Mouse (Mus musculus) CD4-positive naive resting alpha-beta T cell, adult 57 days (primary cell): ENCODE measurements around the gene Dhodh. TPM values are rescaled to one million over a fixed set of nuclear protein-coding genes. Genes with fewer than 3 reads are reported as not detected.

Experiments
- total RNA-seq: library from RNA; stranded (reverse); gene quantifications from one replicate; pipeline ENCODE4 v1.2.4, GENCODE M21; 2023

Gene Dhodh
- 24.7 TPM for total RNA-seq

DNA sequence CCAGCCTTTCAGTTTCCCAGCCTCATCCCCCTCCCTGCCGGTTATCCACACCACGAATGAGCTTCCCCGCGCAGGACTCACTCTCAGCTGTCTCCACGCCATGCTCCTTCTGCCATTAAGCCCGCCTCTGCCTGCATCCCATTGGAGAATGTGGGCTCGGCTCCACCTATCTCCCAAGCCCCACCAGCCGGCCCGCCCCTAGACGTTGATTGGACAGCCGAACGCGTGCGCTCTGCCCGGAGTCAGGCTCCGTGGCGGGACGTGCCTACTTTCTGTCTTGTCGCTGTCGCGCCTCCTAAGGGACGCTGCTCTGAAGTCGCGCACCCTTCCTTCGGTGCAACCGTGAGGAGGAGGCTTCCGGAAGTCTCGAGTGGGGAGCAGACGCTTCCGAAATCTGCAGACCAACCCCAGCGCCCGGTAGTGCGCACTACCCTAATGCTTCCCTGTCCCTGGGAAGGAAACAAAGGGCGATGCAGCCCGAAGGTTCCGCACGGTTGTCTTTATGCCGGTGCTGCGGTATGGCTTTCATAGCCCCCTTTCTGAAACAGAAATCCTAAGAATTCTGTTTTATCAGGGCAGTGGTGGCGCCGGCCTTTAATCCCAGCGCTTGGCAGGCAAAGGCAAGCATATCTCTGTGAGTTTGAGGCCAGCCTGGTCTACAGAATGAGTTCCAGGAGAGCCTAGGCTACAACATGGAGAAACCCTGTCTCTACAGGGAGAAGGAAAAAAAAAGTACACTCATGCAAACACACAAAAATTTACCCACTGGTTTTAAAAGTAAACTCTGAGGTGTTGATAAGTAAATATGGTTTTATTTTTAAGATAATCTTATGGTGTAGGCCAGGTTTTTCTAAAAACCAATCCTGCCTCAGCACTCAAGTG is at the start of gene Dhodh:
Gene Dhodh (minus strand): TSS at position 403 of the 882 bp plus-strand sequence.

DNA sequence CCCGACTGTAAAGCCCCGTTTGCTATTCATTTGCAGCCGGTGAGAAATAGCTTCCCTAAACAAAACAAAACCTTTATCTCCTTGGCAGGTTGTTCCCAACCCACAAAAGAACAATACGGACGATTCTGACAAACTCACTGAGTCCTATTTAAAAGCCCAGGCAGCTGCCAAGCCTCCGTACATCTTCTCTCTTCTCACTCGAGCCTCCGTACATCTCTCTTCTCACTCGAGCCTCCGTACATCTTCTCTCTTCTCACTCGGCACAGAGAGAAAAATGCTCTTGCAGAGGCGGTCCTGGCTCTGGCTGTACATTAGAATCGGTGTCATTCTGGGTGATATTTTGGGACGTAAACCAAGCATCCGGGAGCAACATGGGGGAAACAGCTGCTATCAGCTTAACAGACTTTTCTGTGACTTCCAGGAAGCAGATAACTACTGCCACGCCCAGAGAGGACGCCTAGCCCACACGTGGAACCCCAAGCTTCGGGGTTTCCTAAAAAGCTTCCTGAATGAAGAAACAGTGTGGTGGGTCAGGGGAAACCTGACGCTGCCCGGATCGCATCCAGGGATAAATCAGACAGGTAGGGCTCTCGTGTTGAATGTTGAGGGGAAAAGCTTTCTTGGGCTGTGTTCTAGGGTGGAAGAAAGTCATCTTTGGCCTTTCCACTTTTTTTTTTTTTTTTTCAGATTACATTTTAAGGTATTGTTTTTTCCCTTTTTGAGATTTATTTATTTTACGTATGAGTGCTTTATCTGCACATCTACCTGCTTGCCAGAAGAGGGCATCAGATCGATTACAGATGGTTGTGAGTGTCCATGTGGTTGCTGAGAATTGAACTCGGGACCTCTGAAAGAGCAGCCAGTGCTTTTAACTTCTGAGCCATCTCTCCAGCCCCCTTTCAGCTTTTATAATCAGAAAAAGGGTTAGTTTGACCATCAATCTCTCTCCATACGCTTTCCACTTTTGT is 6.1 kb upstream of the Dhodh start, which contains the start of gene Pkd1l3:
Gene Pkd1l3 (plus strand): TSS at position 275 of the 968 bp plus-strand sequence.

DNA sequence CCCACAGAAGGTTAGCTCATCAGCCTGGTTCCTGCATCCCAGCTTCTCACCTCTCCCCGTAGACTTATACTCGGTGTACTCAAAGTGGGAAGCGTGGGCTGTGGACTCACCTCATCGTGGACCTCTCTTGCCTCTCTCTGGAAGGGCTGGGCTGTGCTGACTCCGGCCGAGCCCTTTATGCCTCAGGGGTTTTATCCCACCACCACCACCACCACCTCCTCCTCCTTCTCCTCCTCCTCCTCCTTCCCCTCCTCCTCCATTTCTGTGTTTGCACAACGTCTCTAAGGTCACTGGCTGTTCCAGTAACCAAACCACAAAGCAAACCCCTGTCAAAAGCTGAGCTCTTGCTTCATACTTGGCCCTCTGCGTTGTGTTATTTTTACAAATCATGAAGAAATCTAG is 29.6 kb downstream of the Dhodh start, which contains the start of gene Hp:
Gene Hp (minus strand): TSS at position 273 of the 402 bp plus-strand sequence.

DNA sequence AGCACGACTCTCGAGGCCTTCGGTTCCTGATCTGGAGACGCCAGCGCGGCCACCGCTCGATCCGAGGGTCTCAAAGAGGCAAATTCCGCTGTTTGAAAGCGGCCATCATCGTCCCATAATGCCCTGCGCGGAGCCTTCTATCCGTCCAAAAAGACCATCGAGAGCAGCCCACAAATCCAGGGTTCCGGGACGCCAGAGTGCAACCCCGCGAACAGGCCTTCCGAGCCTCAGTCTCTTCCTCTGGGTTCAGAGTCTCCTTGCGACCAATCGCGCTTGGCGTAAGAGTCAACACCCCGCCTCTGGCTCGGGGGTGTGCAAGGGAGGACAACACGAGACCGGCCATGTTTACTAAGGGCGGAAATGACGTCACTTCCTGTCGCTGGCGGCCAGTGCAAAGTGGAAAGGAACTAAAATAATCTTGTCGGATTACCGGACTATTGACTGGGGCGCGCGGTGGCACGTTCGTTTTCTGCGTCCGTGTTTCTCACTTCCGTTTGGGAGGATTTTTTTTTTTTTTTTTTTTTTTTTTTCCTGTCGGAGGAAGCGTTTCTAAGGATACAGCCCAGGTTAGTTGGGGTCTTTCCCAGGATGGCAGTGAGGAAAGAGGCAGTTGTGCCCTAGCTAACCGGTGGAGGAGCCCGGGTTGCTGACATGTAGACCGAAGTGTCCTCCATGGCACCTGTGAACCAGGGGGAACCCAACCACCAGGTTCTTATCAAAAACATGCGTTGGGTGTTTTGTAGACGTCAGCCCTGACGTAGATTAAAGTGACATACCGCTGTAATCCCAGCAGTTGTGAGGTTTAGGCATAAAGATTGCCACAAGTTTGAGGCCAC is 42.8 kb downstream of the Dhodh start, which contains the start of the genes Dhx38 and Txnl4b:
Gene Dhx38 (minus strand): TSS at position 364 of the 836 bp plus-strand sequence.
Gene Txnl4b (plus strand): TSS at position 395 of the 836 bp plus-strand sequence.

Other genes starting within 250 kb of the Dhodh start
- gene Pmfbp1, start 114.6 kb downstream of the Dhodh start, total RNA-seq, result not detected
- 73.8 TPM for gene Dhx38, start 42.8 kb downstream of the Dhodh start, total RNA-seq
- 5.0 TPM for gene Txnl4b, start 42.8 kb downstream of the Dhodh start, total RNA-seq
- gene Hp, start 29.5 kb downstream of the Dhodh start, total RNA-seq, result 1.0 TPM
- gene Pkd1l3, start 5.8 kb upstream of the Dhodh start, total RNA-seq, result 0.47 TPM
- 90.7 TPM for gene Ist1, start 84.6 kb upstream of the Dhodh start, total RNA-seq
- 2.6 TPM for gene Zfp821, start 96.9 kb upstream of the Dhodh start, total RNA-seq
- gene Atxn1l, start 129.1 kb upstream of the Dhodh start, total RNA-seq, result 26.6 TPM
- 79.0 TPM for gene Ap1g1, start 169.9 kb upstream of the Dhodh start, total RNA-seq